12 mouse cellular contexts compared by ENCODE assay signal in genomic region chr10:58714789-58715148, GRCm38 (mm10). TPM values are rescaled to one million over a fixed set of nuclear protein-coding genes. Genes with fewer than 3 reads are reported as not detected.
A peak's percentile ranks its signal among the peaks of the same experiment; 100 is the strongest.
DNase-seq lines count a peak whose midpoint lies in the region; ATAC-seq and TF ChIP-seq lines count a peak whose summit lies in the region.
"Had no signal": no experiment of that assay in that cellular context is flagged by ENCODE, and none has a peak within 500 bp of the region (broad histone marks: within the 10 kb centered on the region; RNA-seq: fewer than 3 reads in every experiment).

No protein-coding gene starts in this region.

- intact Hi-C loops in heart, postnatal 36 days (cut with DNase I), result no loop called here

- H3K27me3 ChIP-seq in heart, embryonic 14.5 days (ENCODE audit: control insufficient read depth, insufficient read depth, low read length), result no peaks in the 10 kb centered on the region
- no peaks in the 10 kb centered on the region for H3K27me3 ChIP-seq in lung, postnatal 0 days (replicated peaks; ENCODE audit: insufficient read depth, low read length)
- H3K27me3 ChIP-seq in hindbrain, postnatal 0 days (ENCODE audit: insufficient read depth, low read length), result no peaks in the 10 kb centered on the region
- H3K27me3 ChIP-seq in small intestine, adult 2 months (ENCODE audit: control insufficient read depth, insufficient read depth, low read length), result no peaks in the 10 kb centered on the region

- no peak for DNase-seq in heart, postnatal 36 days
- no peak for DNase-seq in lung, postnatal 0 days (ENCODE audit: low spot score)
- DNase-seq in lung, postnatal 4 days, result no peak
- no peak for DNase-seq in hindbrain, postnatal 0 days (ENCODE audit: low spot score)
- no peak for DNase-seq in cerebellum, adult 11-12 months
- DNase-seq in gastrocnemius, postnatal 10 days, result no peak
- DNase-seq: cerebellum, postnatal 25 days; gastrocnemius, postnatal 36 days had no signal

- H3K9me3 ChIP-seq in heart, embryonic 14.5 days (ENCODE audit: control insufficient read depth, low read length), result no peaks in the 10 kb centered on the region
- H3K9me3 ChIP-seq in lung, postnatal 0 days (ENCODE audit: low read length), result no peaks in the 10 kb centered on the region
- H3K9me3 ChIP-seq in hindbrain, postnatal 0 days (ENCODE audit: low read length), result no peaks in the 10 kb centered on the region

- no peak overlapping the region for H3K9ac ChIP-seq in heart, embryonic 14.5 days (ENCODE audit: low read length)
- no peak overlapping the region for H3K9ac ChIP-seq in lung, postnatal 0 days (replicated peaks; ENCODE audit: low read depth)
- H3K9ac ChIP-seq in hindbrain, postnatal 0 days (replicated peaks; ENCODE audit: low read length), result no peak overlapping the region

- TF ChIP-seq CTCF in lung, postnatal 0 days (IDR thresholded peaks at IDR 0.05), result no peak
- TF ChIP-seq CTCF in hindbrain, postnatal 0 days (IDR thresholded peaks at IDR 0.05; ENCODE audit: low read depth), result no peak
- no peak for TF ChIP-seq CTCF in small intestine, adult 2 months (IDR thresholded peaks at IDR 0.05; ENCODE audit: extremely low read depth, insufficient read length, insufficient replicate concordance, low read depth, low read length)

- peaks cover 0 to 2% of the 10 kb centered on the region in 2 experiments; a peak in 1 of 4 replicates for H3K4me1 ChIP-seq in heart, embryonic 14.5 days (ENCODE audit: control insufficient read depth in 2 of 2, insufficient read depth in 2 of 2, low read length in 2 of 2)
- peaks cover 2% of the 10 kb centered on the region; the same call in 1 of the 2 replicates for H3K4me1 ChIP-seq in lung, postnatal 0 days (ENCODE audit: insufficient read depth, low read depth, low read length)
- H3K4me1 ChIP-seq in hindbrain, postnatal 0 days (ENCODE audit: insufficient read depth, low read length), result no peaks in the 10 kb centered on the region
- no peaks in the 10 kb centered on the region for H3K4me1 ChIP-seq in small intestine, adult 2 months (ENCODE audit: control insufficient read depth, insufficient read depth, insufficient read length, low read length)

- no peak for ATAC-seq in heart, embryonic 14.5 days (ENCODE audit: insufficient number of reproducible peaks, insufficient read depth, low FRiP score, low read depth)
- ATAC-seq in lung, postnatal 0 days, result no peak
- ATAC-seq in hindbrain, postnatal 0 days, result no peak

- H3K4me2 ChIP-seq in heart, embryonic 14.5 days (ENCODE audit: low read length), result peak overlapping the region; percentile 60
- H3K4me2 ChIP-seq in lung, postnatal 0 days (replicated peaks; ENCODE audit: low read depth, low read length), result peak overlapping the region; percentile 55
- peak overlapping the region; percentile 47; the same call in 1 of the 2 replicates for H3K4me2 ChIP-seq in hindbrain, postnatal 0 days (ENCODE audit: low read depth, low read length)

- no peak overlapping the region for H3K27ac ChIP-seq in heart, embryonic 14.5 days (replicated peaks in 1 of 2; ENCODE audit: control insufficient read depth in 1 of 2, insufficient read depth in 1 of 2, low read depth in 2 of 2, low read length in 2 of 2)
- no peak overlapping the region for H3K27ac ChIP-seq in lung, postnatal 0 days (ENCODE audit: low read length)
- H3K27ac ChIP-seq in hindbrain, postnatal 0 days, result no peak overlapping the region
- no peak overlapping the region for H3K27ac ChIP-seq in small intestine, adult 2 months (ENCODE audit: insufficient read depth, low read depth, low read length)

- 46% methylated on average over 3 of the region's 3 CpGs for WGBS in heart, embryonic 14.5 days
- 45% methylated on average over 3 of the region's 3 CpGs for WGBS in lung, postnatal 0 days
- 61% methylated on average over 3 of the region's 3 CpGs for WGBS in hindbrain, postnatal 0 days
- WGBS in small intestine, adult 2 months, result 53% methylated on average over 3 of the region's 3 CpGs

- peak overlapping the region in 1 of 2 experiments; percentile 31; a peak in 3 of 4 replicates for H3K4me3 ChIP-seq in heart, embryonic 14.5 days (ENCODE audit: control insufficient read depth in 1 of 2, insufficient read depth in 1 of 2, low read depth in 1 of 2, low read length in 2 of 2)
- peak overlapping the region; percentile 31 for H3K4me3 ChIP-seq in lung, postnatal 0 days (ENCODE audit: low read depth, low read length)
- H3K4me3 ChIP-seq in hindbrain, postnatal 0 days (ENCODE audit: low read length), result no peak overlapping the region
- H3K4me3 ChIP-seq in small intestine, adult 2 months (ENCODE audit: low read depth, low read length), result peak overlapping the region; percentile 26; the same call in 1 of the 2 replicates

- no peaks in the 10 kb centered on the region for H3K36me3 ChIP-seq in heart, embryonic 14.5 days (ENCODE audit: control insufficient read depth, insufficient read depth, low read length)
- H3K36me3 ChIP-seq in lung, postnatal 0 days (ENCODE audit: insufficient read depth, low read length), result no peaks in the 10 kb centered on the region
- H3K36me3 ChIP-seq in hindbrain, postnatal 0 days (ENCODE audit: insufficient read depth, low read length), result no peaks in the 10 kb centered on the region
- no peaks in the 10 kb centered on the region for H3K36me3 ChIP-seq in small intestine, adult 2 months (ENCODE audit: control insufficient read depth, insufficient read depth, low read length)

- no peak for TF ChIP-seq EP300 in lung, postnatal 0 days (IDR thresholded peaks at IDR 0.05)

- no peak for TF ChIP-seq POLR2A in small intestine, adult 2 months (IDR thresholded peaks at IDR 0.05; ENCODE audit: low read depth, low read length)

RNA-seq across cellular contexts. Expression of gene Gm17542, which starts 3.2 kb away (rescaled TPM):
- polyA plus RNA-seq in heart, embryonic 14.5 days (2014; fragmentation: Nextera tagmentation; extraction: Ambion mirVana), result not detected in 2 replicates
- total RNA-seq in heart, postnatal 36 days (2021), result not detected
- polyA plus RNA-seq in lung, postnatal 0 days (2015; fragmentation: Nextera tagmentation; extraction: Ambion mirVana), result not detected in 2 replicates
- total RNA-seq in hindbrain, postnatal 0 days (2014; rRNA removed), result not detected in 2 replicates
- not detected in 2 replicates for polyA plus RNA-seq in hindbrain, postnatal 0 days (2015; fragmentation: Nextera tagmentation; extraction: Ambion mirVana)
- not detected in 2 replicates for polyA plus RNA-seq in small intestine, adult 2 months (2012; rRNA removed)
- not detected for total RNA-seq in gastrocnemius, postnatal 10 days (2021)
- total RNA-seq: gastrocnemius, postnatal 36 days; left cerebral cortex, postnatal 10 days had no signal
- polyA plus RNA-seq: activated CD4-positive, CD25-positive, alpha-beta regulatory T cell, adult 4 months had no signal

RNA-seq across cellular contexts. Expression of gene Edar, which starts 39.3 kb away (rescaled TPM):
- polyA plus RNA-seq in heart, embryonic 14.5 days (2014; fragmentation: Nextera tagmentation; extraction: Ambion mirVana), result 0.05 and 0.07 TPM in 2 replicates
- total RNA-seq in heart, postnatal 36 days (2021), result under 1 TPM; 0.41 to 0.42 TPM
- polyA plus RNA-seq in lung, postnatal 0 days (2015; fragmentation: Nextera tagmentation; extraction: Ambion mirVana), result 0.51 and 0.64 TPM in 2 replicates
- total RNA-seq in hindbrain, postnatal 0 days (2014; rRNA removed), result 0.11 and 0.16 TPM in 2 replicates
- 0.08 TPM in 2 replicates for polyA plus RNA-seq in hindbrain, postnatal 0 days (2015; fragmentation: Nextera tagmentation; extraction: Ambion mirVana)
- polyA plus RNA-seq in small intestine, adult 2 months (2012; rRNA removed), result 0.29 and 0.52 TPM in 2 replicates
- total RNA-seq in gastrocnemius, postnatal 10 days (2021), result under 1 TPM; 0.40 to 0.52 TPM
